Mouse (Mus musculus) pancreas, adult 10 weeks (tissue): ENCODE measurements around the gene Gata2. TPM values are rescaled to one million over a fixed set of nuclear protein-coding genes. Genes with fewer than 3 reads are reported as not detected.

Source experiments
- polyA plus RNA-seq: library from polyadenylated mRNA; stranded (reverse); fragments of 350-450 nt; fragmentation: Illumina TruSeq; extraction: RNeasy Lipid Tissue Mini Kit (QIAGEN cat#74804); gene quantifications from one replicate; pipeline ENCODE4 v1.2.3, GENCODE M21; 2015; ENCODE audit warnings: low read depth, low replicate concordance; ENCODE audit not compliant: insufficient read depth

Gata2 gene
- polyA plus RNA-seq: 5.5 TPM

GRCm38 (mm10) chr6:88193433-88194052, at the start of gene Gata2:
TSS of gene Gata2 (plus strand) at chr6:88193891.

DNA sequence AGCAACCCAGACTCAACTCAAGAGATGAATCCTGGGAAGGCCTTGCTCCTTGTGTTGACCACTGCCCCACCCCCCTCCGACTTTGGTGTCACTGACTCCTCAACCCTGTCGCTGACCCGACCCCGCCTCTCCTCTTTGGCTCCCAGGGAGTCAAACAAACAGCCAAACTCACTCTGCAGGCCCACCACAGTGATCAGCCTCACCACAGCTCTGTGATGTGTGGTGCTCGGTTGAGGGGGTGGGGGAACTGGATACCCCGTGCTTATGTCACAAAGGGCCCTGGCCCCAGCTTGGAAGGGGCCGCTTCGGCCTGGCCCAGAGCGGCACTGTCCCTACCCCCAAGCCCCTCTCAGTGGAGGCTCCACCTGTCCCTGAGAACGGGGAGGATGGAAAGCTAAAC, 28.3 kb downstream of the Gata2 start, which contains the start of gene Dnajb8:
TSS of gene Dnajb8 (plus strand) at position 301 of the 400 bp plus-strand sequence.

Other genes starting within 250 kb of the Gata2 start
- not detected for gene H1fx, start 212.3 kb upstream of the Gata2 start, polyA plus RNA-seq
- gene Rab7, start 148.6 kb upstream of the Gata2 start, polyA plus RNA-seq: 53.5 TPM
- 44.7 TPM for gene Rpn1, start 109.4 kb upstream of the Gata2 start, polyA plus RNA-seq
- not detected for gene Dnajb8, start 28.4 kb downstream of the Gata2 start, polyA plus RNA-seq